Mouse (Mus musculus): Measurements from ENCODE around the gene Ly86. TPM values are rescaled to one million over a fixed set of nuclear protein-coding genes. Genes with fewer than 3 reads are reported as not detected.

The Ly86 gene
- polyA plus RNA-seq, 1 experiment from 2014 or later, result 9.4 TPM

DNA sequence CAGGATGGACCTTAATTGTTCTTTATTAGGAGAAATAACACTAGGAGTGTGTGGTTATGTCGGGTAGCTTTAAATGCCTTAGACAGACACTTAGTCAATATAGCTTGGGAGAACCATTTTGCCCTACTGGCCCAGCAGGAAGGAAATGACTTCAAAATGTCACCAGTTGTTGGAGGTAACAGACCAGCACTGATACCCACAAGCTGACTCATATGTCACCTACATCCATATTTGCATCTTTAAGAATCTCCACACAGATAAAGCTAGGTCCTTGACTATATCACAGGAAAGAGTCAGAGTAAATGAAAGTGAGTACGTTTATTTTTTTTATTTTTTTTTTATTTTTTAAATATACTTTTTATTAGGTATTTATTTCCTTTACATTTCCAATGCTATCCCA lies 58.7 kb downstream of the Ly86 start:
- no peak overlapping the region for H3K4me3 ChIP-seq (ENCODE audit: low read depth, low read length)
- H3K27ac ChIP-seq (ENCODE audit: low read depth, low read length), result no peak overlapping the region
- WGBS, result 72% methylated on average over 2 of the region's 2 CpGs
- H3K4me1 ChIP-seq (replicated peaks; ENCODE audit: control insufficient read depth, insufficient read depth, low read length), result no peaks in the 10 kb centered on the region
- no peak overlapping the region for H3K9ac ChIP-seq (ENCODE audit: low read depth, low read length)
- no peaks in the 10 kb centered on the region for H3K27me3 ChIP-seq (replicated peaks; ENCODE audit: control insufficient read depth, insufficient read depth, low read length)
- no peaks in the 10 kb centered on the region for H3K36me3 ChIP-seq (ENCODE audit: control insufficient read depth, insufficient read depth, low read length)
- DNase-seq (ENCODE audit: low spot score) (no peak), ATAC-seq (replicated peaks; ENCODE audit: low FRiP score) (no peak)
- no peak overlapping the region for H3K4me2 ChIP-seq
- H3K9me3 ChIP-seq (ENCODE audit: control insufficient read depth, low read length), result no peaks in the 10 kb centered on the region

DNA sequence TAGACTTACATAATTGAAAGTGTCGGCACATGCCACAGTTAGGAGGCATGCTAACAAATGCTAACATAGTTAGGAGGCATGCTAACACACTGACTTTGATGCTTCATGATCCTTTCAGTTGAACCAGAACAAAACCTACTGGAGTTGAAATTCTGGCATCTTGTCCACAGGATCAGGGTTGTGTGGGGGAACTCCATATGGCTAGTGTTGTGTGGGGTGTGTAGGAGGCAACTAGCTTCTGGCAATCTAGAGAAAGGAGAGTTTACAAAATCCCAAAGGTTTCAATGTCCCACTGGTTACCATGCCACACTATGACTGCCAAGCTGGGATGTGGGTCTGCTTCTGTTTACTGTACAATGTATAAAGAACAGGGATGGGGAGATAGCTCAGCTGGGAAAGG lies 70.7 kb downstream of the Ly86 start:
- H3K27ac ChIP-seq (ENCODE audit: low read depth, low read length), result no peak overlapping the region
- H3K9me3 ChIP-seq (ENCODE audit: control insufficient read depth, low read length), result no peaks in the 10 kb centered on the region
- no peaks in the 10 kb centered on the region for H3K4me1 ChIP-seq (replicated peaks; ENCODE audit: control insufficient read depth, insufficient read depth, low read length)
- ATAC-seq (replicated peaks; ENCODE audit: low FRiP score) (no peak), DNase-seq (ENCODE audit: low spot score) (no peak)
- no peaks in the 10 kb centered on the region for H3K36me3 ChIP-seq (ENCODE audit: control insufficient read depth, insufficient read depth, low read length)
- H3K4me2 ChIP-seq, result no peak overlapping the region
- H3K27me3 ChIP-seq (replicated peaks; ENCODE audit: control insufficient read depth, insufficient read depth, low read length), result no peaks in the 10 kb centered on the region
- 97% methylated on average over 1 of the region's 1 CpGs for WGBS
- H3K9ac ChIP-seq (ENCODE audit: low read depth, low read length), result no peak overlapping the region
- no peak overlapping the region for H3K4me3 ChIP-seq (ENCODE audit: low read depth, low read length)

DNA sequence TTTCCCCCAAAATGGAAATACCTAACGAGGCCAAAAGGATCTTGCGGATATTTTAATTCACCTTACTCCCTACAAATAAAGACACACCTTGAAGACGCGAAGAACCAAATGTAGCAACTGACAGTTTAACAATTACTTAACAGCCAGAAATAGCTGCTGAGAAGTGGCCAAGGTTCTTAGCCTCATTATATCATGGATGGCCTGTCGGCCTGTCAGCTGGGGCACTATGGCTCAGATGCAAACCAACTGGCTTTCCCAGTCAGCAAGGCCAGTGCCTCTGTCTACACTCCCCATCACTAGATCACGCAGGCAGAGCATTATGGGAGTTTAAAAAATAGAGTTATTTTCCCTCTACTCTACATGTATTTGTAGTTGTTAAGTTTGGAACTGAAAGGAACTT lies 78.4 kb downstream of the Ly86 start:
- no peak for DNase-seq (ENCODE audit: low spot score)
- Histone ChIP-seq H3K36me3 (ENCODE audit: control insufficient read depth, insufficient read depth, low read length) (no peaks in the 10 kb centered on the region), H3K27me3 (replicated peaks; ENCODE audit: control insufficient read depth, insufficient read depth, low read length) (no peaks in the 10 kb centered on the region), H3K4me3 (ENCODE audit: low read depth, low read length) (no peak overlapping the region), H3K9ac (ENCODE audit: low read depth, low read length) (no peak overlapping the region), H3K4me2 (no peak overlapping the region), H3K4me1 (replicated peaks; ENCODE audit: control insufficient read depth, insufficient read depth, low read length) (no peaks in the 10 kb centered on the region), H3K9me3 (ENCODE audit: control insufficient read depth, low read length) (peaks cover 3% of the 10 kb centered on the region; the same call in 1 of the 2 replicates), H3K27ac (ENCODE audit: low read depth, low read length) (no peak overlapping the region)
- ATAC-seq (replicated peaks; ENCODE audit: low FRiP score), result no peak
- 94% methylated on average over 6 of the region's 6 CpGs for WGBS

DNA sequence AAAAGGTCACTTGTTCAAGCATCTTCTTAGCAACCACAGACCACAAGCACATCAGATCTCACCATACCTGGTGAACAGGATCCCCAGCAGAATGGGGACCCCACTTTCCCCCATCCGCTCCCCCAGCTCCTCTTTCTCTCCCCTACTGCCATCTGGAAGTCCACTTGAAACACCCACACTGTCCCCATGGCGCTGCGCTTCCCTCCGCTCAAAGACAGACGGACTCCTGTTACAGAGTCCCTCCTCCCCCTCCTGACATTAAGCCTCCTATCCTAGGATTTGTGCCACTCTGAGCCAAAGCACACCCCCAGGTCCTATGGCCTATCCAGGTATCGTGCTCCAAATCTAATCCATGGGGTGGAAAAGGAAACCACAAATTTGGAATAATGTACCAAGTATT lies 79.9 kb downstream of the Ly86 start:
- H3K4me2 ChIP-seq, result no peak overlapping the region
- no peaks in the 10 kb centered on the region for H3K36me3 ChIP-seq (ENCODE audit: control insufficient read depth, insufficient read depth, low read length)
- WGBS, result 90% methylated on average over 6 of the region's 6 CpGs
- DNase-seq (ENCODE audit: low spot score) (no peak), ATAC-seq (replicated peaks; ENCODE audit: low FRiP score) (no peak)
- H3K27ac ChIP-seq (ENCODE audit: low read depth, low read length), result no peak overlapping the region
- H3K9me3 ChIP-seq (ENCODE audit: control insufficient read depth, low read length), result peaks cover 3% of the 10 kb centered on the region; the same call in 1 of the 2 replicates
- no peak overlapping the region for H3K9ac ChIP-seq (ENCODE audit: low read depth, low read length)
- no peaks in the 10 kb centered on the region for H3K27me3 ChIP-seq (replicated peaks; ENCODE audit: control insufficient read depth, insufficient read depth, low read length)
- no peak overlapping the region for H3K4me3 ChIP-seq (ENCODE audit: low read depth, low read length)
- no peaks in the 10 kb centered on the region for H3K4me1 ChIP-seq (replicated peaks; ENCODE audit: control insufficient read depth, insufficient read depth, low read length)

DNA sequence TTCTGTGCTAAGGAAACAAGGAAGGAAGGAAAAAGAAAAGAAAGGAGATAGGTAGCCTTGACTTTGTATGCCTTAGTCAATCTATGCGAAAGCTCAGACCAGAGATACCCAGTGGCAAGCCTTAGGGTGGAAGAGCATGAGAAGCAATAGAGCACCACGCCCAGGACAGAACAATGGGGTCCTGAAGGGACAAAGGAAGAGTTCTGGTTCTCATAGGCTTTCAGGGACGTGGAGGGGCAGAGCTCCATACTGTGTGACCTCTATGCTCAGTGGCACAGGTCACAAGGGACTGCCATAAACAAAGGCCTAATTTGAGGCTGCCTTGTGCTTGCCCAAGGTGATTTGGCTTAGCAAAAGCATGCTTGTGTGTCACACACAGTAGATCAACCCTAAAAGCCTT lies 80.4 kb downstream of the Ly86 start:
- Histone ChIP-seq H3K4me3 (ENCODE audit: low read depth, low read length) (no peak overlapping the region), H3K36me3 (ENCODE audit: control insufficient read depth, insufficient read depth, low read length) (no peaks in the 10 kb centered on the region), H3K4me1 (replicated peaks; ENCODE audit: control insufficient read depth, insufficient read depth, low read length) (no peaks in the 10 kb centered on the region), H3K4me2 (no peak overlapping the region), H3K27ac (ENCODE audit: low read depth, low read length) (no peak overlapping the region), H3K9ac (ENCODE audit: low read depth, low read length) (no peak overlapping the region), H3K9me3 (ENCODE audit: control insufficient read depth, low read length) (peaks cover 3% of the 10 kb centered on the region; the same call in 1 of the 2 replicates), H3K27me3 (replicated peaks; ENCODE audit: control insufficient read depth, insufficient read depth, low read length) (no peaks in the 10 kb centered on the region)
- whole genome bisulfite sequencing, result 71% methylated on average over 3 of the region's 3 CpGs
- DNase-seq (ENCODE audit: low spot score) (no peak), ATAC-seq (replicated peaks; ENCODE audit: low FRiP score) (no peak)

DNA sequence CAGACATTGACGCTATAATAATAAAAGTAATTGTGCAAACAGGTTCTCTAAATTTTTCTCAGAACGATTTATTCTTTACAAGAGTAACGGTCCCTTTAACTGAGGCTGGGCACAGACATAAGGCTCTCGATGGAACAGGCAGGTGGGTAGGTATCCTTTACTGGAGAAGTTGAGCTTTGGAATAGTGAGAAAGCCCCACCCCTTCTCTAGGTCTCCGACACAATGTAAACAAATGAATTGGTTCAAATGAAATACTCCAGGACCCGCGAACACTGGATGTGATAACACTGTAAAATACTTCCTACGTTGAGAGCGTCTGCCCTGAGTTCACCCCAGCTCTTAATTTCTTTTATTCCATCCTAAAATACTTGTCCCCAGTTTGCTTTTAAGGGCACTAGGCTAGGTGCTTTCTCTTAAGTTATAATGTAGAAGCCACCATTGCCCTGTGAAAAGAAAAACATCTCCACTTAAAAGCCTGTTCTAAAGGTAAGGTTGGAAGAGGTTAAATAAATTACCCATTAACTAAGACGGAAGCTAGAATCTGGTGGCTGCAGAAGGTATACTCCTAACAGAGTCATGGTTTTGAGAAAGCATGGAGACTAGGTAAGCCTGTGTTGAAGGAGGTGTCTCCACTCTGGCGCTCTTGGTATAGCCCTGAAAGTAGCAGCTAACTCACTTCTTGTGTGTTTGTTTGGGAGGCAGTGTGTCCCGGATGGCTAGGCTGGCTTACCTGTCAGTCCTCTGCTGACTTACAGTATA lies 81.7 kb downstream of the Ly86 start:
- no peaks in the 10 kb centered on the region for H3K27me3 ChIP-seq (replicated peaks; ENCODE audit: control insufficient read depth, insufficient read depth, low read length)
- no peak for ATAC-seq (replicated peaks; ENCODE audit: low FRiP score)
- no peak overlapping the region for H3K4me3 ChIP-seq (ENCODE audit: low read depth, low read length)
- peaks cover 3% of the 10 kb centered on the region; the same call in 1 of the 2 replicates for H3K9me3 ChIP-seq (ENCODE audit: control insufficient read depth, low read length)
- H3K4me1 ChIP-seq (replicated peaks; ENCODE audit: control insufficient read depth, insufficient read depth, low read length), result no peaks in the 10 kb centered on the region
- DNase-seq (ENCODE audit: low spot score), result no peak
- H3K4me2 ChIP-seq, result no peak overlapping the region
- no peaks in the 10 kb centered on the region for H3K36me3 ChIP-seq (ENCODE audit: control insufficient read depth, insufficient read depth, low read length)
- H3K27ac ChIP-seq (ENCODE audit: low read depth, low read length), result no peak overlapping the region
- H3K9ac ChIP-seq (ENCODE audit: low read depth, low read length), result no peak overlapping the region
- WGBS, result 73% methylated on average over 12 of the region's 12 CpGs

DNA sequence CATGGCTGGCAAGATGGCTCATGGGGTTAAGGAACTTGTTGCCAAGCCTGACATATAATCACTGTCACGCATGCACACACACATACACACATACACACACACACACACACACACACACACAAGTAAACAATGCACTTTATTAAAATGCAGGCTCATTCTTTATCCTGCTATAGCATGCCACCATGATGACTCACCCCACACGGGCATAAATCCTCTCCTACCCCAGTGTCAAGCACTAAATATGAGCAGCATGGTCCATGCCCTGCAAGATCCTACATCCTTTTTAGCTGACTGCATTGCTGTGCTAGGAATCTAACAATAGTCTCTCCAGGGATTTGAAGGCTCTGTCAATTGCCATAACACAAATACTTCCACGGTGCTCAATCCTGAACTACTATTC lies 83.5 kb downstream of the Ly86 start:
- Histone ChIP-seq H3K27ac (ENCODE audit: low read depth, low read length) (no peak overlapping the region), H3K4me3 (ENCODE audit: low read depth, low read length) (no peak overlapping the region), H3K27me3 (replicated peaks; ENCODE audit: control insufficient read depth, insufficient read depth, low read length) (no peaks in the 10 kb centered on the region), H3K36me3 (ENCODE audit: control insufficient read depth, insufficient read depth, low read length) (no peaks in the 10 kb centered on the region), H3K9ac (ENCODE audit: low read depth, low read length) (no peak overlapping the region), H3K4me2 (no peak overlapping the region), H3K4me1 (replicated peaks; ENCODE audit: control insufficient read depth, insufficient read depth, low read length) (no peaks in the 10 kb centered on the region; the same call in 1 of the 2 replicates), H3K9me3 (ENCODE audit: control insufficient read depth, low read length) (peaks cover 3% of the 10 kb centered on the region; the same call in 1 of the 2 replicates)
- 70% methylated on average over 3 of the region's 3 CpGs for WGBS
- DNase-seq (ENCODE audit: low spot score) (no peak), ATAC-seq (replicated peaks; ENCODE audit: low FRiP score) (no peak)

DNA sequence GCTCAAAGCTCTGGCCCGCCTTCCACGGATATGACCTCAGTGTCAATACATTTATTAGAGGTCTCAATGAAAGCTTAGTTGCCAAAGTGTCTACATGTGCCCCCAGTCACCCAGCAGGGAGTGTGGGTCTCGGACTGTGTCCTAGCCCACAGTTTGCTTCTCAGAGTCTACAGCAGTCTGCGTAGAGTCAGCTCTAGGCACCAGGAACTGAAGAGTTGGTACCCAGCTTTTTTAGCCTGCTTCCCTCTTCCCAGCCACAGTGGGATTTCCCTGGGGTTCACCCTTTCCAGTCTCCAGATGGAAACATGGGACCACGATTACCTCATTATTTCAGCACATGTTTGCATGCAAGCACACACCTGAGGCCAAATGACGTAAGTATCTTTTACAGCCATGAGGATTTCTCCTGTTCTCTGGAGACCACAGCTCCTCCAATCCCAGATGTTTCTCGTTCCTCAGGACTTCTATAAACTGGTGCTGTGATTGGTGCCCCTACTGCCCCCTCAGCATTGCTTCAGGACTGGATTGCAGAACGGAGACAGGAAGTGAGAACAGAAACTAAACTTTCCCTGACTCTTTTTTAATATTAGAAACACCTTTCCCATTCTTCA lies 84.8 kb downstream of the Ly86 start:
- 75% methylated on average over 8 of the region's 8 CpGs for WGBS
- no peak overlapping the region for H3K9ac ChIP-seq (ENCODE audit: low read depth, low read length)
- no peaks in the 10 kb centered on the region for H3K27me3 ChIP-seq (replicated peaks; ENCODE audit: control insufficient read depth, insufficient read depth, low read length)
- no peaks in the 10 kb centered on the region for H3K9me3 ChIP-seq (ENCODE audit: control insufficient read depth, low read length)
- ATAC-seq (replicated peaks; ENCODE audit: low FRiP score) (no peak), DNase-seq (ENCODE audit: low spot score) (no peak)
- H3K36me3 ChIP-seq (ENCODE audit: control insufficient read depth, insufficient read depth, low read length), result no peaks in the 10 kb centered on the region
- no peaks in the 10 kb centered on the region; the same call in 1 of the 2 replicates for H3K4me1 ChIP-seq (replicated peaks; ENCODE audit: control insufficient read depth, insufficient read depth, low read length)
- H3K4me2 ChIP-seq, result no peak overlapping the region
- no peak overlapping the region for H3K27ac ChIP-seq (ENCODE audit: low read depth, low read length)
- H3K4me3 ChIP-seq (ENCODE audit: low read depth, low read length), result no peak overlapping the region

DNA sequence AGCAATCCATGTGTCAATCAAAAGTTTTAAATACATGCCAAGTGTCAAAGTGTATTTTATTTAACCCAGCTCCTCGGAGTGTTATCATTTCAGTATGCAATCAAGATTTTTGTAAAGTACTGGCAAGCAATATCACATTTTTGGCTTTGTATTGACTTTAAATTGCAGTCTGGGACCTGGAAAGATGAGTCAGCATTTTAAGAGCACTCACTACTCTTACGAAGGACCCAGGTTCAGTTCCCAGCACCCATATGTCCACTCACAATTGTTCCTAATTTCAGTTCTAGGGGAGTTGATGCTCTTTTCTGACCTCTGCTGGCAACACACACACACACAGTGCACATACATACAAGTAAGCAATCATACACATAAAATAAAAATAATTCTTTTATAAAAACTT lies 86.7 kb downstream of the Ly86 start:
- ATAC-seq (replicated peaks; ENCODE audit: low FRiP score), result no peak
- Histone ChIP-seq H3K27me3 (replicated peaks; ENCODE audit: control insufficient read depth, insufficient read depth, low read length) (peaks cover 3% of the 10 kb centered on the region; the same call in 1 of the 2 replicates), H3K4me3 (ENCODE audit: low read depth, low read length) (no peak overlapping the region), H3K9me3 (ENCODE audit: control insufficient read depth, low read length) (no peaks in the 10 kb centered on the region), H3K27ac (ENCODE audit: low read depth, low read length) (no peak overlapping the region), H3K36me3 (ENCODE audit: control insufficient read depth, insufficient read depth, low read length) (no peaks in the 10 kb centered on the region), H3K9ac (ENCODE audit: low read depth, low read length) (no peak overlapping the region), H3K4me2 (no peak overlapping the region), H3K4me1 (replicated peaks; ENCODE audit: control insufficient read depth, insufficient read depth, low read length) (no peaks in the 10 kb centered on the region; the same call in 1 of the 2 replicates)
- DNase-seq (ENCODE audit: low spot score), result no peak
- 87% methylated on average over 2 of the region's 2 CpGs for WGBS

All from liver, embryonic 11.5 days (tissue).